Mouse (Mus musculus) CH12.LX (cell line): ENCODE measurements around the gene Ppp1r14a.

ENCODE experiments used
- CTCF ChIP-seq, 2 experiments: IDR thresholded peaks in 1 of 2; conservative IDR thresholded peaks in 1 of 2; 2 replicates each; pipeline ENCODE4 v1.5.1; 2011 to 2012; ENCODE audit warnings: low read depth in 2 of 2, low read length in 2 of 2, improper control_type of control experiment in 1 of 2, inconsistent platforms in 1 of 2, mild to moderate bottlenecking in 1 of 2, moderate library complexity in 1 of 2
- EP300 ChIP-seq: IDR thresholded peaks from 2 replicates; pipeline ENCODE4 v1.6.1; 2011; ENCODE audit warnings: low read length, improper control_type of control experiment
- MAX ChIP-seq: IDR thresholded peaks from 2 replicates; pipeline ENCODE4 v1.6.1; 2011; ENCODE audit warnings: low read length, improper control_type of control experiment
- NELFE ChIP-seq: IDR thresholded peaks from 2 replicates; pipeline ENCODE4 v1.6.1; 2011; ENCODE audit warnings: low read depth, low read length, improper control_type of control experiment
- POLR2A ChIP-seq: IDR thresholded peaks from 2 replicates; pipeline ENCODE4 v1.6.1; 2011; ENCODE audit warnings: low read depth, mild to moderate bottlenecking, improper control_type of control experiment, low read length
- USF1 ChIP-seq: IDR thresholded peaks from 2 replicates; pipeline ENCODE4 v1.6.1; 2014; ENCODE audit warnings: low read depth, mild to moderate bottlenecking, inconsistent platforms, low read length, improper control_type of control experiment
- ZNF384 ChIP-seq: IDR thresholded peaks from 2 replicates; pipeline ENCODE4 v1.6.1; 2012; ENCODE audit warnings: low read depth, low read length, improper control_type of control experiment, inconsistent platforms

DNA sequence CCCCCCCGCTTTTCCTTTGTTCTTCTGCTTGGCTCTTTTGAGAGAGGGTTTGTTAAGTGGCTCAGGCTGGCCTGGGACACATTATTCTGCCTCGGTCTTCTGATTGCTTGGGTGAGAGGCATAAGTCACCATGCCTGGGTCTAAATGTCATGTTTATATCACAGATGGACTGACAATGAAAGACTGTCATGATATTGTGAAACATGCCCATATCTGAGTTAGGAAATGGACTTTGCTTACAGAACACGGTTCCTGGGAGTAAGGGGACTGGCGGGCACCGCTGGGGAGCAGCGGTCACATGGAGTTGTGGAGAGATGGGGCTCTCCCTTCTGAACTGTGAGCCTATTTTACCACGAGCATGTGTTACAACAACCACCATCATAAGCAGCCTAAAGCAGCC is 45.0 kb downstream of the Ppp1r14a start:
- TF ChIP-seq USF1 (no peak), CTCF (conservative IDR thresholded peaks at IDR 0.05 in 1 of 2, IDR thresholded peaks at IDR 0.05 in 1 of 2; ENCODE audit: low read depth in 2 of 2, low read length in 2 of 2) (no peak), NELFE (no peak), ZNF384 (no peak), MAX (no peak), POLR2A (no peak), EP300 (no peak)
